Mouse (Mus musculus): ENCODE measurements at regions not wholly inside any gene's neighbourhood (a gene's known extent, or its start where the extent isn't known, plus 50 kb on each side); places are given as distances from the start of the nearest gene placed in this dataset.
A peak's percentile ranks its signal among the peaks of the same experiment; 100 is the strongest.

DNA sequence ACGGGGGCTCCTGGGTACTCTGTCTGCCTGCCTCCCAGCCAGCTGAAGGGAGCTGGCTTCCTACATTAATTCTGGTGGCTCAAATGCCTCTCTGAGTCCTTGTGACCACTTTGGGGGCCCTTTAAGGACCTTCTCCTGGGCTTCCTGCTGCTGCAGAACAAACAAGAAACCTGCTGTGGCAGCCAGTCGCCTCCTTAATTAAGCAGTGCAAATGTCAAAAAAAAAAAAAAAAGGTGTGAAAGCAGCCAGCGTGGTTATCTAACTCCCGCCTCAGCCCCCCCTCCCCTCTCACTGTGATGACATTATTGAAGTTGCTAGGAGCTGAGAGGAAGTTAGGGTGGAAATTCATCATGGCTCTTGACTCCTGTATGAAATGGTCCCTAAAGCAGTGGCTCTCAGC lies 189.3 kb downstream of the Vrk1 start:
- Histone ChIP-seq H3K27me3 (replicated peaks) (no peaks in the 10 kb centered on the region), H3K4me1 (0 out of 2 replicates have a peak, but pooled peaks cover 4% of the 10 kb centered on the region)
- 17% methylated on average over 4 of the region's 4 CpGs for WGBS

DNA sequence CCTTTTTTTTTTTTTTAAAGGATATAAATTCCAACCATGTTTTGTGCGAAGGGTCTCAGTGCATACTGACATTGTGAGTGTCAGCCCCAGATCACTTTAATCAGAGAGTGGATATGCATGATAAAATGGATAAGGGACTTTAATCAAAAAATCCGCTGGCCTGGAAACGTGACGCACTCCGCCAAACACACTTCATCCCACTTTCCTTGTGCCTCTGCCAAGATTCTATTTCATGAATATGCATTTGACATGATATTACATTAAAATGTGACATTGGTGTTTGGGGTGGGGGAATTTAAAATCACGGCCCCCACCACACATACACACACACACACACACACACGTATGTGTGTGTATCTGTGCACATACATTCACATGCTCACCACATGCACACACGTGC lies 193.5 kb downstream of the Vrk1 start:
- Histone ChIP-seq H3K9me3 (replicated peaks) (no peaks in the 10 kb centered on the region), H3K4me1 (no peaks in the 10 kb centered on the region), H3K27ac (replicated peaks) (no peak overlapping the region), H3K9ac (replicated peaks) (no peak overlapping the region), H3K36me3 (no peaks in the 10 kb centered on the region), H3K4me2 (no peak overlapping the region), H3K4me3 (replicated peaks) (no peak overlapping the region), H3K27me3 (replicated peaks) (no peaks in the 10 kb centered on the region)
- 79% methylated on average over 8 of the region's 8 CpGs for WGBS
- ATAC-seq (ENCODE audit: low FRiP score) = no peak

More for the DNA sequence above, 189.3 kb downstream of the Vrk1 start:
- H3K4me3 ChIP-seq (replicated peaks) = no peak overlapping the region
- H3K9ac ChIP-seq (replicated peaks) = no peak overlapping the region
- H3K4me2 ChIP-seq = no peak overlapping the region
- no peaks in the 10 kb centered on the region for H3K9me3 ChIP-seq (replicated peaks)
- no peak overlapping the region for H3K27ac ChIP-seq (replicated peaks)
- H3K36me3 ChIP-seq = no peaks in the 10 kb centered on the region
- ATAC-seq (ENCODE audit: low FRiP score) = no peak

DNA sequence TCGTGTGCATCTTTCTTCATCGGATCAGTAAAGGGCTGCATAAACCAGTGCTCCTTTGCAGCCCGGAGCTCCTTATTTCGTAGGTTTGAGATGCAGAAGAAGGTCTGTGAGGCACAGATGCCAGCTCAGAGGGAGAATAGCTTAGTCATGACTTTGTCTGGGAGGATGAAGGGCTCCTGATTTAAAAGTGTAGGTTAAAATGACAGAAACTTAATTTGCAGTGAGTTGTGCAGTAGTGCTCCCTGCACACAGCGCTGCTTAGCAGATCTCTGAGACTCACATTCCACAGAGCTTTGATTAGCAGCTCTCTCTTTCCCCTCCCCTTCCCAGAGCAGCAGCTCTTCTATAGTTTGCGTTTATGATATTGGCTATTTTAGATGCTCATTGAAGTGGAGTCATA lies 200.9 kb downstream of the Vrk1 start:
- WGBS = 71% methylated on average over 6 of the region's 6 CpGs
- H3K9me3 ChIP-seq (replicated peaks) = no peaks in the 10 kb centered on the region
- H3K36me3 ChIP-seq = no peaks in the 10 kb centered on the region
- H3K9ac ChIP-seq (replicated peaks) = no peak overlapping the region
- H3K4me2 ChIP-seq = no peak overlapping the region
- H3K4me3 ChIP-seq (replicated peaks) = no peak overlapping the region
- no peaks in the 10 kb centered on the region for H3K4me1 ChIP-seq
- no peak for ATAC-seq (ENCODE audit: low FRiP score)
- no peaks in the 10 kb centered on the region for H3K27me3 ChIP-seq (replicated peaks)
- no peak overlapping the region for H3K27ac ChIP-seq (replicated peaks)

DNA sequence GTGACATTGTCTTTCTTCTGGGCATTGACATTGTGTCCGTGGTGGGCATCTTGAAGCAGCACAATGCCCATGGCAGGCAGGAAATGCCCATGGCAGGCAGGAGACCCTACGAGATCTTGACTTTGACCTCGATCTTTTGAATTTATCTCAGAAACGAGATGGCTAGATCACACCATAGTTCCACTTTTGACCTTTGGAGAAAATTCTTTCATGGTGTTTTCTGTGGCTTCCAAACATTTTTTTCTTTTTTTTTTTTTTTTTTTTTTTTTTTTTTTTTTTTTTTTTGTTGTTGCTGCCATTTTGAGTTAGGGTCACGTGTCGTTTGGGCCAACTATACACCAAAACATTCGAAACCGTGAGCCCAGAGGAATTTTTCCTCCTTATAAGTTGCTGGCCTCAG lies 201.5 kb downstream of the Vrk1 start:
- Histone ChIP-seq H3K4me2 (no peak overlapping the region), H3K36me3 (no peaks in the 10 kb centered on the region), H3K27me3 (replicated peaks) (no peaks in the 10 kb centered on the region), H3K9me3 (replicated peaks) (no peaks in the 10 kb centered on the region), H3K27ac (replicated peaks) (no peak overlapping the region), H3K9ac (replicated peaks) (no peak overlapping the region), H3K4me3 (replicated peaks) (no peak overlapping the region), H3K4me1 (no peaks in the 10 kb centered on the region)
- 88% methylated on average over 8 of the region's 8 CpGs for WGBS
- ATAC-seq (ENCODE audit: low FRiP score) = no peak

DNA sequence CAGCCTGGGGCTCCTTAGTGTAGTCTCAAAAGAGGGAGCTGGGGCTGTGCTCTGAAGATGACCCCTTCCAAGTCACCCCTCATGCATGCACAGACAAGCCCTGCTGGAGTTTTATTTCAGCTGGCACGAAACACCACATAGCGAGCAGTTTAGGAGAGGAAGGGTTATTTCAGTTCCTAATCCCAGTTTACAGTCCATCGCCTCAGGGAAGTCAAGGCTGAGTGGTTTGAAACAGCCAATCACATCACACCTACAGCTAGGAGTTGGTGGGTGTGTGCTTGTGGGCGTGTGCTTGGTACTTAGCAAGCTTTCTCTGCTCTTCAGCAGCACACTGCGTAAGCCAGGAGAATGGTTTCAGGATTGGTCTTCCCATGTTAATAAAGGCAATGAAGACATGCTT lies 202.4 kb downstream of the Vrk1 start:
- 66% methylated on average over 5 of the region's 5 CpGs for WGBS
- no peaks in the 10 kb centered on the region for H3K4me1 ChIP-seq
- H3K36me3 ChIP-seq = no peaks in the 10 kb centered on the region
- no peak for ATAC-seq (ENCODE audit: low FRiP score)
- no peaks in the 10 kb centered on the region for H3K27me3 ChIP-seq (replicated peaks)
- H3K27ac ChIP-seq (replicated peaks) = no peak overlapping the region
- no peak overlapping the region for H3K9ac ChIP-seq (replicated peaks)
- H3K4me2 ChIP-seq = no peak overlapping the region
- H3K9me3 ChIP-seq (replicated peaks) = no peaks in the 10 kb centered on the region
- H3K4me3 ChIP-seq (replicated peaks) = no peak overlapping the region

DNA sequence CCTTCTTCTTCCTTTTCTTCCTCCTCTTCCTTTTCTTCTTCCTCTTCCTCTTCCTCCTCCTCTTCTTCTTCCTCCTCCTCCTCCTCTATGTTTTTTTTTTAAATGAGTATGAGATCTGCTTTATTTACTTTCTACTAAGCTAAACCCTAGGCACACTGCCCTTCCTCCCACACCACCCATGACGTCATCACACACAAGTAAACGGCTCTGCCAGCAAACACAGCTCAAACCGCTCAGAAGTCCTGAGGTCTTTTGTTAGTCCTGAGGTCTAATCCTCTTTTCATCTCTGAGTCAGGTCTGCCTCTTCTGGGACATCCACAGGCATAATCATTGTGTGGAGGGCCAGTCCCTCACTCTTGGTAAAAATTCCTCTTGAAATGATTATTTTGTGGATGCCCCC lies 210.0 kb downstream of the Vrk1 start:
- Histone ChIP-seq H3K9me3 (replicated peaks) (no peaks in the 10 kb centered on the region), H3K9ac (replicated peaks) (no peak overlapping the region), H3K36me3 (no peaks in the 10 kb centered on the region), H3K27ac (replicated peaks) (no peak overlapping the region), H3K4me2 (no peak overlapping the region), H3K4me3 (replicated peaks) (no peak overlapping the region), H3K27me3 (replicated peaks) (no peaks in the 10 kb centered on the region), H3K4me1 (peaks cover 12% of the 10 kb centered on the region; the same call in 1 of the 2 replicates)
- no peak for ATAC-seq (ENCODE audit: low FRiP score)
- 64% methylated on average over 3 of the region's 3 CpGs for WGBS

DNA sequence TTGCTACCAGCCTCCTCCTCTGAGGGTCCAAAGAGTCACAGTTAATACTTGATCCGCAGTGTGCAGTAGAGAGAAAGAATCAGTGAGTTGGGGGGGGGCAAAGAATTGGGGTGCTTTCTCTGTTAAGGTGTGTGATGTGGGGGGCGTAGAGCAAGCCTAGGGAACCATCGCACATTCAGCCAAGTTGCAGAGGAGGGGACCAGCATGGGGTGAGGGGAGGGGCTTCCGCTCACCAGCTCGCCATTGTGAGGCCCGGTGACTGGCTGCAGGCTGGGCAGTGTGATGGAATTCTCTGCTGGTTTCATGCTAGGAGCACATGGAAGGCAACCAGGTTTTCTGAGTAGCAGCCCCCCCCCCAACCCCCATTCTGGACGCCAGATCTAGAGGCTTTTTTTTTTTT lies 216.2 kb downstream of the Vrk1 start:
- no peak overlapping the region for H3K27ac ChIP-seq (replicated peaks)
- 27% methylated on average over 7 of the region's 7 CpGs for WGBS
- H3K36me3 ChIP-seq = no peaks in the 10 kb centered on the region
- no peak for ATAC-seq (ENCODE audit: low FRiP score)
- H3K4me2 ChIP-seq = no peak overlapping the region
- no peak overlapping the region for H3K4me3 ChIP-seq (replicated peaks)
- H3K27me3 ChIP-seq (replicated peaks) = no peaks in the 10 kb centered on the region
- H3K9ac ChIP-seq (replicated peaks) = no peak overlapping the region
- H3K9me3 ChIP-seq (replicated peaks) = no peaks in the 10 kb centered on the region
- H3K4me1 ChIP-seq = peaks cover 29% of the 10 kb centered on the region

DNA sequence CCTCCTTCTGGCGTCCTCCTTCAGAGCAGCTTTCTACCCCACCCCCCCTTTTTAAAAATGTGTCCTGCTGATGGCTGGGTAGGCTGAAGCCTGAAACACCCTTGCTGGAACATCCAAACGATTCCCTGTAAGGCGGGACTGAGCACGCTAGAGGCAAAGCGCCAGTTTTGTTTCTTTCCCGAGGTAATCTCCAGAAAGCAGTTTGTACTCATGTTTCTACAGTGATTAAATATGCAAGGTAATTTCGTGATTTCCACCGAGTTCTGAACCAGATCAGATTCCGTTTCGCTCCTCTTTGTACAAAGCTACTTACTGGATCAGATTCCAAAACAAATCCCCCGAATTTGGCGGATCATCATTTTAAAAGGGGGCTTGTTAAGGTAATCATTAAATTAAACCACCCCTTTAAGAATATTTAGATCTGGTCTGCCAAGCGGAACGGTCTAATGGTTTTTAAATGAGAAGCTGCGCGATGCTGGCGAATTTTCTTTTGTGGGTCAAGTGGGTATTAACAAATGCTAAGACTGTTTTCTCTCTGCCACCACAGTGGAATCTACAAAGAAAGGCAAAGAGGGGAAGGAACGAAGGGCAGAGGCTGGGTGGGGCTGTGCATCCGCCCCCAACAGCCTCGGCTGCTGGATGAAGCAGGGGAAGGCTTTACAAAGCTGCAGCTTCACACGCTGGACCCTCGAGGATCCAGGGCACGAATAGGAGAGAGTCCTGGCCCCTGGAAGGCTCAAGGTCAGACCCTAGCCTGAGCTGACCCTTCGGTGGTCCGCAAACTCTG lies 216.9 kb downstream of the Vrk1 start:
- Histone ChIP-seq H3K4me3 (replicated peaks) (no peak overlapping the region), H3K9me3 (replicated peaks) (no peaks in the 10 kb centered on the region), H3K9ac (replicated peaks) (peak overlapping the region; percentile 23; the same call in 1 of the 2 replicates), H3K4me1 (peaks cover 29% of the 10 kb centered on the region), H3K36me3 (no peaks in the 10 kb centered on the region), H3K27me3 (replicated peaks) (no peaks in the 10 kb centered on the region), H3K4me2 (peak overlapping the region; percentile 39), H3K27ac (replicated peaks) (peak overlapping the region; percentile 65)
- 18% methylated on average over 25 of the region's 25 CpGs for WGBS
- ATAC-seq (ENCODE audit: low FRiP score) = no peak

DNA sequence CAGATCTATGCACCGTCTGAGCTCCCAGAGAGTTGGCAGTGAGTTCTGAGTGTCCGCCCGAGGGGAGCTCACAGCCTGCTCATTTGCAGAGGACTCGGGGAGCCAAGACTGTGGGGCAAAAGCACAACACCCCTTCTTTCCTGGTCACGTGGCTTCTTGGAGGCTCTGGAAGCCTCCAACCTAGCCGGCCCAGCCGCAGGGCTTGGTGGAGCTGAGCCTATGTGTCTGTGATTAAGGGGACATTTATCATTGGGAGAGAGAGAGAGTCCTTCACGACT lies 217.5 kb downstream of the Vrk1 start:
- H3K4me1 ChIP-seq = peaks cover 29% of the 10 kb centered on the region
- H3K9ac ChIP-seq (replicated peaks) = no peak overlapping the region

DNA sequence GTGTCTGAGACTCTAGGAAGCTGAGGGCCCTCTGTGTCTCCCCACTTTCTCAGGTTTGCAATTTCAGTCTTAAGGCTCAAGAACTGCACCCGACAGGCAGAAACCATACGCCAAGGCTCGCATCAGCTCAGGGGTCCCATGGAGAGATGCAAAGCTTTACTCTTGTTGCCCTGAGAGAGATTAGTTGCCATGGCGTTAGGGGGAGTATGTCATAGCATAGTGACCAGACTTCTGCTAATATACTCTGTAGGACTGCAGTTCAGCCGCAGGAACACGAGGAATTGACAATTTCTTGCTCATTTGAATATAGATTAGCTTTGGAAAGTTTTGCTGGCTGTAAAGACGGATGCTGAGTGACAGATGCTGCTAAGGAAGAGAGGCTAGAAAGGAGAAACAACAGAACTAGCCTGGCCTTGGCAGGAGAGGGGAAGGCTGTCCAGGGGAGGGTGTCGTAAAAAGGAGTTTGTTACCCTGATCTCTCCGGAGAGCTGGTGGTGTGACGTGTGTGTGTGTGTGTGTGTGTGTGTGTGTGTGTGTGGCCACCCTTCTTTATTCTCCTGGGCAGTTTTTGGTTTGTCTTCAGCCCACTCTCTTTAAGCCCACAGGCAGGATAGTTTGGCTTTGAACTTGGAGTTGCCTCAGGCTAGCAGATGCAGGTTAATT lies 235.3 kb downstream of the Vrk1 start:
- H3K9me3 ChIP-seq (replicated peaks) = no peaks in the 10 kb centered on the region
- 41% methylated on average over 10 of the region's 10 CpGs for WGBS
- no peaks in the 10 kb centered on the region for H3K36me3 ChIP-seq
- H3K4me2 ChIP-seq = no peak overlapping the region
- H3K4me3 ChIP-seq (replicated peaks) = no peak overlapping the region
- no peak overlapping the region for H3K9ac ChIP-seq (replicated peaks)
- H3K4me1 ChIP-seq = no peaks in the 10 kb centered on the region
- no peak for ATAC-seq (ENCODE audit: low FRiP score)
- H3K27ac ChIP-seq (replicated peaks) = no peak overlapping the region
- peaks cover 2% of the 10 kb centered on the region; the same call in 1 of the 2 replicates for H3K27me3 ChIP-seq (replicated peaks)

More for the DNA sequence above, 217.5 kb downstream of the Vrk1 start:
- Histone ChIP-seq H3K4me3 (replicated peaks) (no peak overlapping the region), H3K27ac (replicated peaks) (peak overlapping the region; percentile 65), H3K9me3 (replicated peaks) (no peaks in the 10 kb centered on the region), H3K27me3 (replicated peaks) (no peaks in the 10 kb centered on the region), H3K4me2 (peak overlapping the region; percentile 39), H3K36me3 (no peaks in the 10 kb centered on the region)
- peak; percentile 9; the same call in 1 of the 2 replicates for ATAC-seq (ENCODE audit: low FRiP score)
- 25% methylated on average over 8 of the region's 8 CpGs for WGBS

DNA sequence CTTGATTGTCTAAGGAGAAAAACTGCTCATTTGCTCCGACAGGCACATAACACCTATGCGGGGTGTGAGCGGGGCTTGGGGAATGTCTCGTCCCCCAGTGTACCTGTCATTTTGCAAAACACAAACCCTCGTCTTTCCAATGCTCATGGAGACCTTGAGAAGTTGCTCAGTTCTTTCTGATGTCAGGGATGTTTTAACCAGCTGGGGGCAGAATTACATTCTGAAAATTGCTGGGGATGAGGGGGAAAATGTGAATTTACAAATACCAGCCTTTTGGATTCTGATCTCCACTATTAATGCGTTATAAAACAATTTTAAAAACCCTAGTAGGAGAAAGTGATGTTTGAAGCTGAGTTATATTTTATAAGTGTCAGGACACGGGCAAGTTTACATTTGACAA lies 263.6 kb downstream of the Vrk1 start:
- Histone ChIP-seq H3K4me1 (no peaks in the 10 kb centered on the region), H3K27ac (replicated peaks) (no peak overlapping the region), H3K36me3 (no peaks in the 10 kb centered on the region), H3K9ac (replicated peaks) (no peak overlapping the region), H3K4me2 (no peak overlapping the region), H3K27me3 (replicated peaks) (no peaks in the 10 kb centered on the region), H3K4me3 (replicated peaks) (no peak overlapping the region), H3K9me3 (replicated peaks) (no peaks in the 10 kb centered on the region)
- 80% methylated on average over 7 of the region's 7 CpGs for WGBS
- no peak for ATAC-seq (ENCODE audit: low FRiP score)

DNA sequence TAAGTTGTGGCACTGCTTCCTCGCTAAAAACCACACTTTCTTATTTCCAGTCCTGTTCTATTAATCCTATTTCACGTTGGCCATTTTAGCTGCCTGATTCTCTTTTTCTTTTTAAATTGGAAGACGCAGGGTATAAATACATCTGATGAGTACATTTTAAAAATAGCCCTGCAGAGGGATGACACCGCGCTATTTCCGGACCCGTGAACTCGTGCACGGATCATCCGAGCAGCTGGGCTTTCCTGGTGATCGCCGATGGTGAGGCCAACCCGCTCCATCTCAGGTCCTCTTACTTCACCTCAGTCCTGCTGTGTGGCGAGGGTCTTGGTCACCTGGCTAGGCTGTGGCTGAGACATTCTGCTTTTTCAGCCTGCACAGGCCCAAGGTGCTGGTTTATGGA lies 267.9 kb downstream of the Vrk1 start:
- Histone ChIP-seq H3K27ac (replicated peaks) (no peak overlapping the region), H3K9ac (replicated peaks) (no peak overlapping the region), H3K9me3 (replicated peaks) (no peaks in the 10 kb centered on the region), H3K4me2 (no peak overlapping the region), H3K4me3 (replicated peaks) (no peak overlapping the region), H3K4me1 (no peaks in the 10 kb centered on the region), H3K27me3 (replicated peaks) (no peaks in the 10 kb centered on the region), H3K36me3 (no peaks in the 10 kb centered on the region)
- no peak for ATAC-seq (ENCODE audit: low FRiP score)
- WGBS = 94% methylated on average over 14 of the region's 14 CpGs

Measured in neural tube, embryonic 15.5 days (tissue).